Mouse (Mus musculus) liver, embryonic 14.5 days (tissue): ENCODE measurements around the gene Gpr82.

Experiments
- CTCF ChIP-seq: IDR thresholded peaks from 2 replicates; pipeline ENCODE4 v1.5.1; 2016; ENCODE audit warnings: antibody characterized with exemption, low read depth, control low read depth
- EP300 ChIP-seq: IDR thresholded peaks from 2 replicates; pipeline ENCODE4 v1.6.1; 2016; ENCODE audit warnings: antibody characterized with exemption, low read depth

- TF ChIP-seq CTCF (no peak), EP300 (peak; percentile 79)
These were observed 7.7 kb downstream of the Gpr82 start for GRCm38 (mm10) chrX:13668867-13669266.
